Mouse (Mus musculus) forebrain, postnatal 0 days (tissue): ENCODE results near the gene Mrps36. TPM values are rescaled to one million over a fixed set of nuclear protein-coding genes. Genes with fewer than 3 reads are reported as not detected.

Source experiments
- ATAC-seq: fragments of 200-750 bp; cut with Nextera tagmentation; 2 replicates; pipeline ENCODE4 v1.8.0; 2017; ENCODE audit warnings: mild to moderate bottlenecking, moderate library complexity
- DNase-seq: peaks from one replicate; pipeline ENCODE4 v3.0.0-alpha.2; 2015
- H3K27ac ChIP-seq: fragments of 300-500 bp; sonication (generic); 2 replicates; pipeline ENCODE4 v1.5.1; 2014; ENCODE audit warnings: low read depth, mild to moderate bottlenecking, antibody characterized with exemption, low read length, moderate library complexity, mixed read lengths
- H3K27me3 ChIP-seq: fragments of 300-500 bp; sonication (generic); 2 replicates; pipeline ENCODE4 v1.6.1; 2014; ENCODE audit warnings: mild to moderate bottlenecking, low read length, mixed read lengths; ENCODE audit not compliant: insufficient read depth
- H3K36me3 ChIP-seq: fragments of 300-500 bp; sonication (generic); 2 replicates; pipeline ENCODE4 v1.6.1; 2014; ENCODE audit warnings: mild to moderate bottlenecking, moderate library complexity; ENCODE audit not compliant: insufficient read depth
- H3K4me1 ChIP-seq: fragments of 300-500 bp; sonication (generic); 2 replicates; pipeline ENCODE4 v1.6.1; 2014; ENCODE audit warnings: antibody characterized with exemption; ENCODE audit not compliant: insufficient read depth
- H3K4me2 ChIP-seq: fragments of 300-500 bp; sonication (generic); 2 replicates; pipeline ENCODE4 v1.6.1; 2014; ENCODE audit warnings: low read depth, mild to moderate bottlenecking, moderate library complexity
- H3K4me3 ChIP-seq: fragments of 300-500 bp; sonication (generic); 2 replicates; pipeline ENCODE4 v1.5.1; 2014; ENCODE audit warnings: low read depth, low read length, mixed read lengths
- H3K9ac ChIP-seq: fragments of 300-500 bp; sonication (generic); 2 replicates; pipeline ENCODE4 v1.6.1; 2014; ENCODE audit warnings: mild to moderate bottlenecking
- H3K9me3 ChIP-seq: fragments of 300-500 bp; sonication (generic); 2 replicates; pipeline ENCODE4 v1.6.1; 2016; ENCODE audit warnings: low read length
- CTCF ChIP-seq: sonication (generic); IDR thresholded peaks from 2 replicates; pipeline ENCODE4 v1.5.1; 2016; ENCODE audit warnings: antibody characterized with exemption, control low read depth, low read depth
- WGBS: fragments of 180-500 bp; shearing (Covaris S2); extraction: QIAGEN DNeasy Blood & Tissue Kit; methylation state at CpG from one replicate; pipeline ENCODE4 v1.1.7; 2014; 5-methylcytosine and 5-hydroxymethylcytosine counted together
- polyA plus RNA-seq: library from polyadenylated mRNA; unstranded; fragments of >200 nt; fragmentation: Nextera tagmentation; extraction: Ambion mirVana; gene quantifications from 2 replicates; pipeline ENCODE4 v1.2.1, GENCODE M21; 2015
- total RNA-seq: library from RNA; depleted of rRNA; stranded (reverse); fragments of >200 nt; gene quantifications from 2 replicates; pipeline ENCODE4 v1.2.3, GENCODE M21; 2014

Mrps36 gene
- total and polyA plus RNA-seq, 2 experiments from 2014 or later: 33.0 to 151 TPM

GRCm38 (mm10) chr13:100777491-100777890 is 33.0 kb upstream of the Mrps36 start:
- Histone ChIP-seq H3K4me2 (no peak overlapping the region), H3K27ac (no peak overlapping the region), H3K27me3 (no peaks in the 10 kb centered on the region), H3K9me3 (no peaks in the 10 kb centered on the region), H3K9ac (no peak overlapping the region), H3K4me3 (no peak overlapping the region), H3K36me3 (no peaks in the 10 kb centered on the region), H3K4me1 (0 out of 2 replicates have a peak, but pooled peaks cover 3% of the 10 kb centered on the region)
- ATAC-seq (no peak), DNase-seq (no peak)
- WGBS: 83% methylated on average over 3 of the region's 3 CpGs
- no peak for TF ChIP-seq CTCF

- ATAC-seq: no peak
These were observed 32.3 kb upstream of the Mrps36 start for GRCm38 (mm10) chr13:100776710-100777109.

GRCm38 (mm10) chr13:100776056-100776419 is 31.6 kb upstream of the Mrps36 start:
- DNase-seq (no peak), ATAC-seq (no peak)
- 12% methylated on average over 8 of the region's 8 CpGs for WGBS
- Histone ChIP-seq H3K27me3 (no peaks in the 10 kb centered on the region), H3K36me3 (no peaks in the 10 kb centered on the region), H3K9ac (peak overlapping the region; percentile 26), H3K4me3 (peak overlapping the region; percentile 60), H3K9me3 (no peaks in the 10 kb centered on the region), H3K4me1 (0 out of 2 replicates have a peak, but pooled peaks cover 3% of the 10 kb centered on the region), H3K4me2 (peak overlapping the region; percentile 81), H3K27ac (peak overlapping the region; percentile 1; the same call in 1 of the 2 replicates)
- TF ChIP-seq CTCF: no peak

More at GRCm38 (mm10) chr13:100776710-100777109, 32.3 kb upstream of the Mrps36 start:
- TF ChIP-seq CTCF: no peak
- H3K4me3 ChIP-seq: no peak overlapping the region
- no peaks in the 10 kb centered on the region for H3K27me3 ChIP-seq
- H3K4me1 ChIP-seq: 0 out of 2 replicates have a peak, but pooled peaks cover 3% of the 10 kb centered on the region
- H3K4me2 ChIP-seq: peak overlapping the region; percentile 81; the same call in 1 of the 2 replicates
- H3K36me3 ChIP-seq: no peaks in the 10 kb centered on the region
- H3K9ac ChIP-seq: no peak overlapping the region
- H3K9me3 ChIP-seq: no peaks in the 10 kb centered on the region
- DNase-seq: no peak
- 67% methylated on average over 6 of the region's 6 CpGs for WGBS
- no peak overlapping the region for H3K27ac ChIP-seq

- H3K36me3 ChIP-seq: no peaks in the 10 kb centered on the region
- under 1% methylated on average over 46 of the region's 46 CpGs for whole genome bisulfite sequencing
- DNase-seq: peak; percentile 88
- peak within 1 kb of the TSS; percentile 1; the same call in 1 of the 2 replicates for H3K27ac ChIP-seq
- H3K9ac ChIP-seq: peak within 1 kb of the TSS; percentile 26
- no peak for TF ChIP-seq CTCF
- 0 out of 2 replicates have a peak, but pooled peaks cover 3% of the 10 kb centered on the region for H3K4me1 ChIP-seq
- ATAC-seq: peak; percentile 100
- peak within 1 kb of the TSS; percentile 81 for H3K4me2 ChIP-seq
- H3K27me3 ChIP-seq: no peaks in the 10 kb centered on the region
- H3K9me3 ChIP-seq: no peaks in the 10 kb centered on the region
- H3K4me3 ChIP-seq: peak within 1 kb of the TSS; percentile 60
These were observed 31.0 kb upstream of the Mrps36 start, which contains the start of gene Cenph for GRCm38 (mm10) chr13:100775252-100776055. Cenph (minus strand) TSS chr13:100775899.

- Histone ChIP-seq H3K9me3 (no peaks in the 10 kb centered on the region), H3K27me3 (no peaks in the 10 kb centered on the region), H3K4me3 (no peak overlapping the region), H3K9ac (no peak overlapping the region), H3K27ac (no peak overlapping the region), H3K36me3 (no peaks in the 10 kb centered on the region), H3K4me2 (peak overlapping the region; percentile 81; the same call in 1 of the 2 replicates), H3K4me1 (0 out of 2 replicates have a peak, but pooled peaks cover 3% of the 10 kb centered on the region)
- no peak for TF ChIP-seq CTCF
- ATAC-seq (no peak), DNase-seq (no peak)
These were observed 30.2 kb upstream of the Mrps36 start for GRCm38 (mm10) chr13:100774704-100775103.

GRCm38 (mm10) chr13:100755329-100755728 is 10.9 kb upstream of the Mrps36 start:
- no peak for ATAC-seq
- Histone ChIP-seq H3K4me2 (no peak overlapping the region), H3K9me3 (no peaks in the 10 kb centered on the region), H3K4me3 (no peak overlapping the region), H3K27me3 (no peaks in the 10 kb centered on the region), H3K4me1 (no peaks in the 10 kb centered on the region), H3K27ac (no peak overlapping the region), H3K9ac (no peak overlapping the region), H3K36me3 (no peaks in the 10 kb centered on the region)
- no peak for TF ChIP-seq CTCF
- no peak for DNase-seq
- WGBS: 91% methylated on average over 2 of the region's 2 CpGs

GRCm38 (mm10) chr13:100754186-100754585 is 9.7 kb upstream of the Mrps36 start:
- no peaks in the 10 kb centered on the region for H3K4me1 ChIP-seq
- WGBS: 68% methylated on average over 4 of the region's 4 CpGs
- no peak overlapping the region for H3K9ac ChIP-seq
- H3K4me3 ChIP-seq: no peak overlapping the region
- no peak for DNase-seq
- no peaks in the 10 kb centered on the region for H3K36me3 ChIP-seq
- ATAC-seq: no peak
- no peaks in the 10 kb centered on the region for H3K27me3 ChIP-seq
- no peak overlapping the region for H3K4me2 ChIP-seq
- no peak overlapping the region for H3K27ac ChIP-seq
- no peaks in the 10 kb centered on the region for H3K9me3 ChIP-seq
- no peak for TF ChIP-seq CTCF
